Mouse (Mus musculus) liver, embryonic 15.5 days (tissue): Measurements from ENCODE around the gene Sprr4. TPM values are rescaled to one million over a fixed set of nuclear protein-coding genes. Genes with fewer than 3 reads are reported as not detected.

Source experiments
- ATAC-seq: fragments of 200-750 bp; cut with Nextera tagmentation; 2 replicates; pipeline ENCODE4 v1.8.0; 2017; ENCODE audit warnings: moderate number of reproducible peaks, mild to moderate bottlenecking, moderate library complexity; ENCODE audit not compliant: insufficient read depth
- H3K27ac ChIP-seq: fragments of 300-500 bp; sonication (generic); replicated peaks from 2 replicates; pipeline ENCODE4 v1.5.1; 2015; ENCODE audit warnings: mild to moderate bottlenecking, inconsistent platforms
- H3K27me3 ChIP-seq: fragments of 300-500 bp; sonication (generic); 2 replicates; pipeline ENCODE4 v1.6.1; 2015; ENCODE audit warnings: mild to moderate bottlenecking, inconsistent platforms
- H3K36me3 ChIP-seq: fragments of 300-500 bp; sonication (generic); replicated peaks from 2 replicates; pipeline ENCODE4 v1.6.1; 2015; ENCODE audit warnings: moderate library complexity, mild to moderate bottlenecking, inconsistent platforms
- H3K4me1 ChIP-seq: fragments of 300-500 bp; sonication (generic); replicated peaks from 2 replicates; pipeline ENCODE4 v1.6.1; 2015; ENCODE audit warnings: inconsistent platforms
- H3K4me2 ChIP-seq: fragments of 300-500 bp; sonication (generic); 2 replicates; pipeline ENCODE4 v1.6.1; 2015; ENCODE audit warnings: moderate library complexity, mild to moderate bottlenecking, inconsistent platforms
- H3K4me3 ChIP-seq: fragments of 300-500 bp; sonication (generic); replicated peaks from 2 replicates; pipeline ENCODE4 v1.5.1; 2015; ENCODE audit warnings: mild to moderate bottlenecking, inconsistent platforms
- H3K9ac ChIP-seq: fragments of 300-500 bp; sonication (generic); 2 replicates; pipeline ENCODE4 v1.6.1; 2015; ENCODE audit warnings: moderate library complexity, mild to moderate bottlenecking, inconsistent platforms
- H3K9me3 ChIP-seq: fragments of 300-500 bp; sonication (generic); replicated peaks from 2 replicates; pipeline ENCODE4 v1.6.1; 2016; ENCODE audit warnings: inconsistent platforms
- WGBS: fragments of 180-500 bp; shearing (Covaris S2); methylation state at CpG from one replicate; pipeline ENCODE4 v1.1.7; 2015; ENCODE audit warnings: mixed read lengths; ENCODE audit not compliant: insufficient replicate concordance; 5-methylcytosine and 5-hydroxymethylcytosine counted together
- polyA plus RNA-seq: library from polyadenylated mRNA; unstranded; fragments of >200 nt; fragmentation: Nextera tagmentation; extraction: Ambion mirVana; gene quantifications from 2 replicates; pipeline ENCODE4 v1.2.1, GENCODE M21; 2015

Sprr4 gene
- polyA plus RNA-seq, 1 experiment from 2014 or later = not detected

DNA sequence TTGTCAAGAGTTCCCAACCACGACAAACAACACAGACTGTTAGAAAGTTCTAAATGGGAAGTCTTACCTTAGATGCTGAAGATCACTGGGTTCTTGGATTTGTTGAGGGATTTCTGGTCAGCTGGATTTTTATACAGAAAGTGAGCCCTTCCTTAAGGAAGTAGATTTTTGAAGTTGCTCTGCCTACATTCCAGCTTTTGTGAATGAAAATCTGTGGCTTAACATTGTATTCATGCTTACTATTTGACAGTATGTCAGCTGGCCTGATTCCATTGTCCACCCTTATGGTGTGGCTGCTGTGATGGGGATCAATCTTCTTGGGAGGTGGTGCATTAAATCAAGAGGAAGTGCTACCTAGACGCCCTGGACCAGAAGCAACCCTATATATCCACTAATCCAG lies 41.7 kb downstream of the Sprr4 start, which contains the start of gene Sprr3:
TSS of gene Sprr3 (minus strand) at position 101 of the 400 bp plus-strand sequence.
- Histone ChIP-seq H3K4me3 (no peak within 1 kb of the TSS), H3K27ac (no peak within 1 kb of the TSS), H3K4me1 (no peaks in the 10 kb centered on the region), H3K27me3 (no peaks in the 10 kb centered on the region), H3K4me2 (no peak within 1 kb of the TSS), H3K36me3 (no peaks in the 10 kb centered on the region), H3K9me3 (no peaks in the 10 kb centered on the region), H3K9ac (no peak within 1 kb of the TSS)
- WGBS = 46% methylated on average over 2 of the region's 2 CpGs
- ATAC-seq = no peak

DNA sequence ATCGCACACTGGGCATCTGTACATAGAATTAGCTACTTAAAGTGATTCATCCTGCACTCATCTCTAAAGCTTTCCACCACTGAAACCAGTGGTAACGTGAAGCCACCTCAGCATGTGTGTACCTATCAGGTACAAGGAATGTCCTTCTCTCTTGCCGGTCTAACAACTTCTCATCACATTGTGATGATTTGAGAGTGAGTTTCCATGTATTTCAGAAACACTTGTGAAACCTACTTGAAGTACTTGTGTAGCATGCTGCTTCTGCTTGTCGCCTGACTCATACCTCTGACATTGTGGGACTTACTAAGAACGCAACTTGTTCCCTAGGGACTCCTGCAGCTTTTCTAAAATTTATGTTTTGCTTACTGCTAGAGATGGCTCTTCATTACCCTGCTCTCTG lies 45.1 kb downstream of the Sprr4 start:
- Histone ChIP-seq H3K9ac (no peak overlapping the region), H3K4me2 (no peak overlapping the region), H3K36me3 (no peaks in the 10 kb centered on the region), H3K27ac (no peak overlapping the region), H3K27me3 (no peaks in the 10 kb centered on the region), H3K4me1 (no peaks in the 10 kb centered on the region), H3K9me3 (no peaks in the 10 kb centered on the region), H3K4me3 (no peak overlapping the region)
- 66% methylated on average over 5 of the region's 5 CpGs for WGBS
- no peak for ATAC-seq

Other genes starting within 250 kb of the Sprr4 start
- gene Sprr2a3, start 215.1 kb downstream of the Sprr4 start, polyA plus RNA-seq = not detected in 2 replicates
- not detected in 2 replicates for gene Sprr2b, start 183.9 kb downstream of the Sprr4 start, polyA plus RNA-seq
- not detected in 2 replicates for gene Sprr2d, start 161.4 kb downstream of the Sprr4 start, polyA plus RNA-seq
- gene Sprr2e, start 148.3 kb downstream of the Sprr4 start, polyA plus RNA-seq = not detected in 2 replicates
- gene Sprr2f, start 135.3 kb downstream of the Sprr4 start, polyA plus RNA-seq = not detected in 2 replicates
- gene Sprr2h, start 114.8 kb downstream of the Sprr4 start, polyA plus RNA-seq = not detected in 2 replicates
- gene Sprr2i, start 92.5 kb downstream of the Sprr4 start, polyA plus RNA-seq = not detected in 2 replicates
- not detected in 2 replicates for gene Sprr2j-ps, start 82.4 kb downstream of the Sprr4 start, polyA plus RNA-seq
- 2.1 and 6.5 TPM in 2 replicates for gene Gm9774, start 71.1 kb downstream of the Sprr4 start, polyA plus RNA-seq
- not detected in 2 replicates for gene Sprr2k, start 67.9 kb downstream of the Sprr4 start, polyA plus RNA-seq
- gene Sprr1b, start 61.7 kb downstream of the Sprr4 start, polyA plus RNA-seq = not detected in 2 replicates
- not detected in 2 replicates for gene Sprr3, start 41.8 kb downstream of the Sprr4 start, polyA plus RNA-seq
- gene Sprr1a, start 14.6 kb downstream of the Sprr4 start, polyA plus RNA-seq = 0.20 and 0.22 TPM in 2 replicates
- gene 2310046K23Rik, start 34.0 kb upstream of the Sprr4 start, polyA plus RNA-seq = not detected in 2 replicates
- gene Ivl, start 73.2 kb upstream of the Sprr4 start, polyA plus RNA-seq = 0.08 TPM in 1 of 2 replicates, not detected in the other
- not detected in 2 replicates for gene Smcp, start 88.5 kb upstream of the Sprr4 start, polyA plus RNA-seq
- gene 2210017I01Rik, start 107.0 kb upstream of the Sprr4 start, polyA plus RNA-seq = not detected in 2 replicates
- gene Lce6a, start 121.2 kb upstream of the Sprr4 start, polyA plus RNA-seq = 0.15 TPM in 1 of 2 replicates, not detected in the other
- gene Lce1a1, start 147.8 kb upstream of the Sprr4 start, polyA plus RNA-seq = not detected in 2 replicates
- not detected in 2 replicates for gene Lce1b, start 156.4 kb upstream of the Sprr4 start, polyA plus RNA-seq
- gene Lce1a2, start 169.8 kb upstream of the Sprr4 start, polyA plus RNA-seq = not detected in 2 replicates
- gene Lce1c, start 178.8 kb upstream of the Sprr4 start, polyA plus RNA-seq = not detected in 2 replicates
- not detected in 2 replicates for gene Lce1d, start 186.7 kb upstream of the Sprr4 start, polyA plus RNA-seq
- not detected in 2 replicates for gene Lce1e, start 208.6 kb upstream of the Sprr4 start, polyA plus RNA-seq
- not detected in 2 replicates for gene Lce1f, start 219.9 kb upstream of the Sprr4 start, polyA plus RNA-seq
- gene Gm38119, start 238.6 kb upstream of the Sprr4 start, polyA plus RNA-seq = not detected in 2 replicates